Mouse (Mus musculus): Measurements from ENCODE around the gene Arhgef5.

DNA sequence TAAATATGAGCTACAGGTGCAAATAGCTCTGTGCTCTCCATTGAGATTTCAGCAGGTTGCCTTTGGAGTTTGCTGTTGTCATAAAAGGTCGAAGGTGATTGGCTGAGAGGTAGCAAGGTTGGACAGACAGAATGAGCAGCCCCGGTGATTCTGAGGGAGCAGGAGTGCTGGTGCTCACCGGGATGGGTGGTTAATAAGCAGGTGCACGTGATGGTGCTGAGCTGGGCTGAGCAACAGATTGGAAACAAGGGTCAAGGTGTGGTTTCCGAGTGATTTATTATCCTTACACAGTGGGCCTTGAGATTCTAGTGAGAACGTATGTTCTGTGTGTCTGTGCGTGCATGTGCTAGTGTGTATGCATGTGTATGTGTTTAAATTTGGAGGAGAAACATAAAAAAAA lies 27.8 kb downstream of the Arhgef5 start:
- TF ChIP-seq CTCF (IDR thresholded peaks at IDR 0.05; ENCODE audit: extremely low read depth, insufficient read length, insufficient replicate concordance, low read depth, low read length) = no peak
- TF ChIP-seq POLR2A (IDR thresholded peaks at IDR 0.05; ENCODE audit: low read depth, low read length) = no peak
